Mouse (Mus musculus) gastrocnemius, adult 8-10 months (tissue): ENCODE results near the gene Tmem266. TPM values are rescaled to one million over a fixed set of nuclear protein-coding genes. Genes with fewer than 3 reads are reported as not detected.

Experiments used
- DNase-seq, 2 experiments: peaks; one replicate each; pipeline ENCODE4 v3.0.0; 2022; ENCODE audit warnings: low spot score in 2 of 2
- total RNA-seq, 4 experiments: library from RNA; stranded (reverse); gene quantifications; 2 replicates each; pipeline ENCODE4 v1.2.4; 2022

The Tmem266 gene
- total RNA-seq, 4 experiments from 2014 or later = 2.8 to 15.8 (median 5.1) TPM

- no peak for DNase-seq
Measured at GRCm38 (mm10) chr9:55398985-55399554, 72.4 kb downstream of the Tmem266 start.

GRCm38 (mm10) chr9:55402276-55402675, 75.6 kb downstream of the Tmem266 start:
- no peak for DNase-seq

GRCm38 (mm10) chr9:55404256-55404655, 77.5 kb downstream of the Tmem266 start:
- DNase-seq = no peak

GRCm38 (mm10) chr9:55404976-55405702, 78.4 kb downstream of the Tmem266 start:
- no peak for DNase-seq

- no peak for DNase-seq
Measured at GRCm38 (mm10) chr9:55406773-55407172, 80.1 kb downstream of the Tmem266 start.

- DNase-seq = no peak
Measured at GRCm38 (mm10) chr9:55408851-55409250, 82.1 kb downstream of the Tmem266 start.

GRCm38 (mm10) chr9:55409833-55410232, 83.1 kb downstream of the Tmem266 start:
- no peak for DNase-seq

GRCm38 (mm10) chr9:55410430-55410829, 83.7 kb downstream of the Tmem266 start:
- DNase-seq = no peak

GRCm38 (mm10) chr9:55411154-55411553, 84.4 kb downstream of the Tmem266 start:
- DNase-seq = no peak

GRCm38 (mm10) chr9:55421786-55422185, 95.1 kb downstream of the Tmem266 start:
- DNase-seq = no peak

GRCm38 (mm10) chr9:55423451-55424424, 97.0 kb downstream of the Tmem266 start:
- no peak for DNase-seq

GRCm38 (mm10) chr9:55425271-55425810, 98.6 kb downstream of the Tmem266 start:
- no peak for DNase-seq

- DNase-seq = peak; percentile 37 to 43
Measured at GRCm38 (mm10) chr9:55429242-55429975, 102.7 kb downstream of the Tmem266 start.

- no peak for DNase-seq
Measured at GRCm38 (mm10) chr9:55430133-55430532, 103.4 kb downstream of the Tmem266 start.

GRCm38 (mm10) chr9:55432306-55433289, 105.9 kb downstream of the Tmem266 start:
- no peak for DNase-seq

- DNase-seq = no peak
Measured at GRCm38 (mm10) chr9:55433875-55434274, 107.2 kb downstream of the Tmem266 start.

- DNase-seq = no peak
Measured at GRCm38 (mm10) chr9:55438433-55438832, 111.7 kb downstream of the Tmem266 start.

- no peak for DNase-seq
Measured at GRCm38 (mm10) chr9:55439206-55439780, 112.6 kb downstream of the Tmem266 start.

- DNase-seq = no peak
Measured at GRCm38 (mm10) chr9:55447509-55447908, 120.8 kb downstream of the Tmem266 start.
